Mouse (Mus musculus): ENCODE measurements around the gene Gm39566.
A peak's percentile ranks its signal among the peaks of the same experiment; 100 is the strongest.

The Gm39566 gene

DNA sequence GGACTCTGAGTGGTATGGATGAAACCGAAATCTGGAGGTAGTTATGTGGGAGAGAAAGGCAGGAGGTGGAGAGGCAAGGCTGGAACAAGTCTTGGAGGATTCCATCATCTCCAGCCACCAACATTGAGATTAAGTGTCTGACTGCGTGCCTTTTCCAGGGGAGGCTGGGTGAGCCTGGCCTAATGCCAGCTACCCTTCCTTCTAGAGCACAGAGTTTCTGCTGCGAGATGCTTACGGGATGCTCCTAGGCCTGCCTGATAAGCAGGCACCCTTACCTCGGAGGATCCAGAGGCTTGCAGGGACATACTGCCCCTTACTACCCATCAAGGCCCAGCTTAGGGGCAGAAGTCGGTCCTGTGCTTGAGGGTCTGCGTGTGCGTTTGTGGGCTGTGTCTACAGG lies 18.5 kb upstream of the Gm39566 start:
- DNase-seq = no peak

DNA sequence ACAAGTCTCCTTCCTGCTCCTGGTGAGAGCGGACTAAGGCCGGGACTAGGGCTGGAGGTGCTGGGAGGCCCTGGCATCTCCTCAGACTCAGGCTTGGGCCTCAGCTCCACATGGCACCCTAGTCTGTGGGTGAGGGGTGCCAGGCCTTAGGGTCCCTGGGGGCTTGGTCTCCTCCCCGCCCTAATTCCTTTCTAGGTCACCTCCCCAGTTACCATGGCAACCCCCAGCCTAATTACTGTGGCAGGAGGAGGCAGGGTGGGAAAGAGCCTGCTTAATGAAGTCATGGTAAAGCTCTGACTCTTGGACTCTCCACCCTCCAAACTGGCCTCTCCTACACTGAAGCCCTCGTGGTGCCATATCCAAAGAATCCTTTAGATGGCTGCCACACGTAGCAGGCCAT lies 13.7 kb upstream of the Gm39566 start:
- DNase-seq = no peak

DNA sequence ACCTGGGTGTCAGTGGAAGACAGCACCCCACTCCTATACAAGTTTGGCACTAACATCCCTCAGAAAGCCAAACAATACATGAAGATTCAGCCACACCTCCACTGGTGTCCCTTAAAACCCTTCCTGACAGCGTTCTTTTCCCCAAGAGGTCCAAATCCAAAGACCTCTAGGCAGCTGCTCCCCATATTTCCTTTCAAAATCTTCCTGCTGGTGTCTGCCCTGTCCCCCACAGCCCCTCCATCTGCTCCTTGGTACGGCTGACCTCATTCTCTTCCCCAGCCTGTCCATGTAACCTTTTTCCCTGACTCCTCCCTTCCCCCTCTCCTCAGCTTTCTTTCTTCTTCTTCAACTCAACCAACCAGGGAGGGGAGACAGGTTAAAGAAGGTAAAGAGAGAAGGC lies 8.4 kb upstream of the Gm39566 start:
- no peak for DNase-seq

DNA sequence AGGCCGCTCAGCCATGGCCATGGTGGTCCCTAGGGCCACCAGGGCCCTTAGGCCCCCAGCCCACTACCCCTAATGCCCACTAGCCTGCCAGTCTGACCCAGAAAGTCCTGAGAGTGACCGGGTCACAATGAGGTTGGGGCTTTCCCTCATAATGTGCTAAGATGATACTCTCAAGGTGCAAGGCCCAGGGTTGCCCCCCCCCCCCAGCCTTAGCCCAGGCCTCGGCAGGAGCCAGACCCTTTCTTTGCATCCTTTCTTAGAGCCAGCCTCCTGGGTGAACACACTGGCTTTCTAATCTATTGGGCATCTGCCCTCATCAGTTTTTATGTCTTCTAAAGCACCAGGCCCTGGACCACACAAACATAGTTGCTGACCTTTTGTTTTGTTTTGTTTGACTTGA lies 7.0 kb upstream of the Gm39566 start, which contains the start of gene Spem1:
Gene Spem1 (minus strand): TSS at position 101 of the 400 bp plus-strand sequence.
- DNase-seq = no peak

DNA sequence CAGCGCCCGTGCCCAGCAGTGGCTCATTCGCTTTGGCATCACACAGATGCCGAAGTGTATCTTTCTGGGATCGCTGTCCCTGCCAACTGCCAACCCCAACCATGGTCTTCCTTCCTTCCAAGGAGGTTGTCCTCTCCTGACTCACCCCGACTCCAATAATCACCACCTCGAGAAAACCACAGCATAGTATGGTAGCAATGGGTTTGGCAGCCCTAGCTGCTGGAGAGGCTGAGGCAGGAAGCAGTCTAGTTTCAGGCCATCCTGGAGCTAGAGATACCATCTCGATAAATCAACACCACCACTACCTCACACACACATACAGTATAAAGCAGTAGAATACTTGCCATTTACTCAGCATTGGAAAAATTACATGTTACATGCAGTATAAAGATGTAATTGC lies 3.8 kb upstream of the Gm39566 start:
- DNase-seq = no peak

DNA sequence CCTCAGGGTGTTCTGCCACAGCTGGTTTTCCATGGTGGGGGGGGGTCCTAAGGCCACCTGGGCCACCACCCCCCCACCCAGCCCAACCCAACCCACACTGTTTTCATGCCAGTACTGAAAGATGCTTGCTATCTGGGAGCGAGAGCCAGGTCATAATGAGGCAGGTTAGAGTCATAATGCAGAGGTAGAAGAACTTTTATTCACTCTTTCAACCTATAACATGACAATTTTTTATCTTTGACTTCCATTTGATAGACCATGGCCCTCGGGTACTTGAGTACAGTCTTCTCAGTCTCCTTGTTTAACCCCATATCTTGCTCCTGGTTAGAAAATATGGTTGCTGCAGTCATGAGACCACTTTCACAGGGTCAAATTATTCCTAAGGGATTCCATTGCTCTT lies 3.3 kb upstream of the Gm39566 start, which contains the start of gene Spem2:
Gene Spem2 (minus strand): TSS at position 101 of the 400 bp plus-strand sequence.
- no peak for DNase-seq

DNA sequence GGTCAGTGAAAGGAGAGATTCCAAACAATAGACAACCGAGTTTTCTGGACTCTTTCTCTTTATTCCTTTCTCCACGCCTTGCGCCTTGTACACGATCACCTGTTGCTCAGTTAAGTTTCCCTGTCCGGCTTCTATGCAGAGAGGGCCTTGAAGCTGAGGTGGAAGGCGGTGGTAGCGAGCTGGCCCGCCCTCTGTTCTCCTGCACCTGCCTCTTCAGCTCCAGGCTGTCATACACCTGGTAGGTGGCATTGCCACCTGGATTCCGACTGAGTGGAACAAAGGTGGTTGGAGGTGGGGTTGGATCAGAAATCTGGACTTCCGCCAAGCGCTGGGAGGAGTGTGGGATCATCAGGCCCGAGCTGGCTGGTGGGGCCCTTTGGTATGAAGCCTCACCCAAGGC lies 1.4 kb upstream of the Gm39566 start:
- DNase-seq = no peak

DNA sequence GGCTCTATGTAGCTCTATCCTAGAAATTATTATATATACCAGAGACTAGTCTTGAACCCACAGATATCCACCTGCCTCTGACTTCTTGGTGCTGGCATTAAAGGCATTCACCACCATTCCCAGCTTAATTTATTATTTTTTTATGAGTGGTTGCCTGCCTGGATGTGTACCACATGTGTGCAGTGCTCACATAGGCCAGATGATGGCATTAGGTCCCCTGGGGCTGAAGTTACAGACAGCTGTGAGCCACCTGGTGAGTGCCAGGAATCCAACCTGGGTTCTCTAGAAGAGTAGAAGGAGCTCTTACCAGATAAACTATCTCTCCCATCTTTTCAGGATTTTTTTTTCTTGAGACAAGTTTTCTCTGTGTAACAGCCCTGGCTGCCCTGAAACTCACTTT lies 4.8 kb downstream of the Gm39566 start:
- DNase-seq = no peak

DNA sequence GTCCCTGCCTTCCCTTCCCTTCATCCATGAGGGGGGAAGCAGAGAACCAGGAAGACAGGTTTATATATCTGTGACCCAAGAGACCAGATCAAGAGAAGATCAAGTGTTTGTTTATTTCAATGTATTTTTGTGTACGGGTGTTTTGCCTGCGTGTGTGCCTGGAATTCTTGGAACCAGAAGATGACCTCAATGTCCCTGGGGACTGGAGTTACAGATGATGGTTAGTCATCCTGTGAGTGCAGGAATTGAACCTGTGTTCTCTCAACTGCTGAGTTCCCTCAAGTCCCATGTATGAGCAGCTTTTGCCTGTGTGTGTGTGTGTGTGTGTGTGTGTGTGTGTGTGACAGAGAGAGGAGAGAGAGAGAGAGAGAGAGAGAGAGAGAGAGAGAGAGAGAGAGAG lies 7.5 kb downstream of the Gm39566 start:
- DNase-seq = no peak

DNA sequence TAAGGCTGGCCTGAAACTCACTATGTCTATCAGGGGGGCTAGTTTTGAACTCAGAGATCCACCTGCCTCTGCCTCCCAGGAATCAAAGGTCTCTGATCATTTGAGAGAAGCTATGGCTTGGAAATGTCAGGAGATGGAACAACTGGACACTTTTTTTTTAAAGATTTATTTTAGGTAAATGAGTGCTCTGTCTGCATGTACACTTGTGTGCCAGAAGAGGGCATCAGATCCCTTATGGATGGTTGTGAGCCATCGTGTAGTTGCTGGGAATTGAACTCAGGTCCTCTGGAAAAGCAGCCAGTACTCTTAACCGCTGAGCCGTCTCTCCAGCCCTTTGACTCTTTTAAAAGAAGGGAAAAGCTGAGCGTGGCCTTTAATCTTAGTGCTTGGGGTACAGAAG lies 8.7 kb downstream of the Gm39566 start:
- DNase-seq = no peak

DNA sequence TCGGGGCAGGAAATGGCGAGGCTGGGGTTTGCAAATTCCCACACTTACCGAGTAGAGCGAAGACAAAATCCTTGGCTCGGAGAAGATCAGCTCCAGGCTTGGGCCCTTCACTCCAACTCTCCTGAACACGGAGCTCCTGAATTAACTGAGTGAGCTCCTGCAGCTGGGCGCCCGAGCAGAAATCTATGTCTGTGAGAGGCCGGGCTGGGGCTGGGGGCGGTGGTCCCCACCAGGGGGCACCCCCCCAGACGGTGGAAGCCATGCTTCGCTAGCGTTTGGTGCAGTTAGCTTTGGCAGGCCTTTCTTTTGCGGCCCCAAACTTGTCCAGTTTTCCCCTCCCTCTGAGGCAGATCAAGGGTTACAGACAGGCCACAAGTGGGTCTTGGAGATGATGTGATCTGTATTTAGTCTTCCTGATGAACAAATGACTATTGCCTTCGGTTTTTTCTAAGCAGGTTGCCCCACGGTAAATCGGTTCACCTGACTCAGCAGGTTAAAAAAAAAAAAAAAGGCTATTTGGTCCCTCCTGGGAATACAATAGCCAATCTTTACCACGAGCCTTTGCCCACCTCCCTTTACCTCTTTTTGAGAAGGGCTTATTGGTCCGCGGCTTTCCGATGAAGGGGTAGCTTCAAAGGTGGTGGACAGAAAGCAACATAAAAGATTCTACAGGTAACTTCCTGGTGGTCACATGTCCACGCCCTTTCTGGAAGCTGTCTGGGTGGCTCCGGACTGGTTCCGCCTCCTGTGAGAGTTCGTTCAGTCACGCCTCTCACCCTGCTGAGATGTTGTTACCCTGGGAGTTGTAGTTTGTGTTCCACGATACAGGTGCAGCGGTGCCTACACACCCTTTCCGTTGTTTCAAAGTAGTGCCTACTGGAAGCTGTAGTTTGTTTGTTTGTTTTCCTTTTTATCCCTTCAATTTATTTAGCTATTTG lies 9.9 kb downstream of the Gm39566 start, which contains the start of gene Tmem102:
Gene Tmem102 (minus strand): TSS at position 653 of the 938 bp plus-strand sequence.
- peak; percentile 58 for DNase-seq

DNA sequence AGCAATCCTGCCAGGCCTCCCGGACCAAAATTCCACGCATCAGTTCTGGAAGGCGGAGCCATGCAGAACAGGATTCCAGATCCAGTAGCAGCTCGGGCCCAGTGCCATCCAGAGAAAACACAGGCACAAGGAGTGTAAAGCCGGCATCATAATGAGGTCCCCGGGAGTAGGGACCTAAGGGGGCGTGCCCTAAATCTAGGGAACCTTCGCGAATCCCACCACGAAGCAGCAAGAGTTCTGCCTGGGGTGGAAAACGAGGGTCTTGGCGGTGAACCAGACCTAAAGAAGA lies 10.5 kb downstream of the Gm39566 start:
- no peak for DNase-seq

DNA sequence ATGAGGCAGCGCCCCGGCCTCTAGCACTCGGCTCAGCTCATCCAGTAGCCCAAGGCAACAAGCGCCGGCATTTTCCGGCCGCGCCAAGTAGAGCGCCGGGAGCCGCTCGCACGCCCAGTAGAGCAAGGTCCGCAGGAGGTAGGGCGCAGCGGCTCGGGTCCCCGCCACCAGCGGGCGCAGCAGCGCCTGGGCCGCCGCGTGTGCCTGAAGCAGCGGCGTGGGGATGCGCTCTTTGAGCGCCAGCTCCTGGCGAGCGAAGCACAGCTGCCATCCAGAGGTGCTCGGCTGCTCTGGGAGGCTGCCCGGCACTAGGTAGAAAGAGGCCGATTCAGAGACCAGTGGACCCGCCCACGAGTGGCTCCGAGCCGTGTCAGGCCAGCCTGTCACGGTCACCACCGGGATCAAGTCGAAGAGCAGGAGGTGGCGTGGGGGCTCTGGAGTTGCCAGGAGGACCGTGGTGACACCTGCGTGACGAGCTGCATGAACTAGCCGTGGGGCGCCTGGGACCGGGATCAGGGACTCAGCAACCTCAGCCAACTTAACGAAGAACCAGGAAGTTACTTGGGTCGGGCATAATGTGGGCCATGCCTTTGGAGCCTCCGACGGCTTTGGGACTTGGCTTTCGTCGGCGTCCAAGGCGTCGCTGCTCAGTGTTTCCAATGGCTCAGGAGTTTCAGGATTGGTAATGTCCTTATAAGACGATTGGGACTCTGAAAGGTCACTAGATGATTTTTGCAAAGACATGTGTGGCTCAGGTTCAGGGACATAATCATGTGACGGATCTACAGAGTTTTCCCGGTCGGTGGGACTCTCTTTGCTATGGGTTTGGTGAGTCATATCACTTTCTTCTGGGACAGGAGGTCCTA lies 11.1 kb downstream of the Gm39566 start:
- peak; percentile 88 for DNase-seq

DNA sequence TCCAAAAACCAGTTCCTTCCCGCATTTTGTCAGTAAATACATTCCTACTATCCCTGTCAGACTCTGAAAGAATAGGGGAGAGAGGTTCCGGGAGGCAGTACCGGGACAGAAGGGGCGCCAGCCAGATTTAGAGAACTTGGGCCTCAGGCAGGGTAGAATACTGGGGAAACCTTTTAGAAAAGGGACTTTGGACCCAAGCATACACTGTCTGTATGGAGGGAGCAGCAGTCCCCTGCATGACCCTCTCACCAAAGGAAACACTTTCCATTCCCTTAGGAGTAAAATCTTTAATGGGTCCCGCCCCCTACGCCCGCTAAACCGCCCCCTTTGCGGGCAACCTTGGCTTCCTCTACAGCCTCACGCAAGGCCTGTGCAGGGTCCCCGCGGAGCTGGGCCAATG lies 11.8 kb downstream of the Gm39566 start:
- no peak for DNase-seq

DNA sequence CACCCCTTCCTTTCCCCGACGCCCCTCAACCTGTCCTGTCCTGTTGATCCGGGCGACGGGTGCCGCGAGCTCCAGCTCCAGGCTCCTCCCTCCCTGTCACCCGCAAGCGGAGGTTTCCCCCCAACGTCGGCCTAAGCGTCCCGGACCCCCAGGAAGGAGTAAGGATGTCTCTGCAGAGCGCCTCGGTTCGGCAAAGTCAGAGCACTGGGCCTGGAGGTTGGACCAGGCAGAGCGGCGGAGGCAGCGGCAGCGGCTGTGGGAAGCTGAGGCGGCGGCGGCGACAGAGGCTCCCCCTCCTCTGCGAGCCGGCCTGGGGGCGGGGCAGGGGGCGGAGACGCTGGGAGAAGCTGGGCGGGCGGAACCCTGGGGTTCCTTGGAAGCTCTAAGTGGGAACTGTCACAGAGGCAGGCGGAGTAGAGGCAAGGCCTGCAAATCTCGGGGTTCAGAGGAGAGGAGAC lies 12.4 kb downstream of the Gm39566 start:
- DNase-seq = peak; percentile 88

DNA sequence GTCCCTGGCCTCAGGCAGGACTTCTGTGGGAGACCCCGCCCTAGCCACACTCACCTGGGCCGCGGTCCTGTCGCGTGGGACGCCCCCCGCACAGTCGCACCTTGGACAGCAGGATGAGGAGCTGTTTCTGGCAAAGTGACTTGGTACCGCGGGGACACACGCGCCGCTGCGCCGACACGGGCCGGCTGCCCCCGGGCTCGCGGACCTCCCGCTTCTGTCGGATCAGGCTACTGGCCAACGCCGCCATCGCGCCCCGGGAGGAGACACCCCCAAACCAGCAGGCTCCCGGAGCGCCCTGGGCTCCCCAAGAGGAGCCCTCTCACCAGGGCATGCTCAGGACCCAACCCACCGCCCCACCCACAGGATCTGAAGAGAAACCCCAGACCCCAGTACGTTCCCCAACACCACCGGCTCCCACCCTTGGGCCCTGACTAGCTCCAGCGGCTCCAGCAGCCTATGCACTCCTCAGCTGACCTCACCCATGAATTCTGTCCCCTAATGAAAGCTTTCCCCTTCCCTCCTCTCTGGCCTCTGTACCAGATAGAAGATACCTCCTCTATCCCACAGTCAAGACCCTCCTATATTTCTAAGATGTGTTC lies 13.6 kb downstream of the Gm39566 start, which contains the start of gene Fgf11:
Gene Fgf11 (minus strand): TSS at position 479 of the 599 bp plus-strand sequence.
- peak; percentile 37 for DNase-seq

DNA sequence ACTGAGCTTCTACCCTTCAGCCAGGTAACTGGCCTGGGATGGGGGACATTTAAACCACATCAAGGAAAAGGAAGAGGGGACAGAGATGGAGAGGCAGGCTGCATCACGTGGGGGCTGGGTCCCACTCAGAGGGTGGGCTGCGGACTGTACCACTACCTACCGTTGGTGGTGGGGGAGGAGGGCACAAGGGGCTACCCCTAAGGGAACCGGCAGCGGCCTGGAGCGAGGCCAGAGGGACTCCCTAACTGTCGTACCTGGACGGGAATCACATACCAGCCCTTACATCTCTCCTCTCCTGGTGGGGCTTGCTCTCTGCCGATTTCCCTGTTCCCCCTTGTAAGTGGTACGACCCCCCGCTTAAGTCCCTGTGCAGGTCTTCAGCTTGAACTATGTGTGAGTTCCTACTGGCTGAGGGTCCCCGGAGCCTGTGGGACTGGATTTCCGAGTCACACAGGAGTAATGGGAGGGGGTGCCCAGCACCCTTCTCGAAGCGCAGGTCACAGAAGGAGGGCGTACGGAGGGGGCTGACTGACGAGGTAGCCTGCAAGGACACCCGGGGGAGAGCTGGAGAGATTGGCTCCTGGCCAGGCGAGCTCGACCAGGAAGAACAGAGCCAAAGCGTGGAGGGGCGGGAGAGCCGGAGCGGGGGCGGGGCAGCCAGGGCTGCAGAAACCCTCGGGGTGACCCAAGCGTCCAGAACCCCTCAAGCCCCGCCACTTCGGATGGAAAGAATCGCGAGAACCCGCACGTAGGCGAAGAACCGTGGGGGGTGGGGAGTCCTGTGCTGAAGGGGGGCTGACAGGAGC lies 14.5 kb downstream of the Gm39566 start:
- peak; percentile 37 for DNase-seq

DNA sequence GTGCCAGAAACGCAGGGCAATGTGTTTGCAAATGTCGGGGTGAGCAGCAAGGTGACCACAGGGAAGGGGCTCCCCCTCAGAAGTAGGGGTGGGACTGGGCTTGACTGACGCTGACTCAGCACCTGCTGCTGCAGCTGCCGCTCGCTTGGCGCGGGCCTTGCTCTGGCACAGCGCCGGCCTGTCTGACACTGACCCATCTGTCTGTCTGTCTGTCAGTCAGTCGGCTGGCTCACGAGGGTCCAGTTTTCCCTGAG lies 15.0 kb downstream of the Gm39566 start:
- DNase-seq = peak; percentile 36

DNA sequence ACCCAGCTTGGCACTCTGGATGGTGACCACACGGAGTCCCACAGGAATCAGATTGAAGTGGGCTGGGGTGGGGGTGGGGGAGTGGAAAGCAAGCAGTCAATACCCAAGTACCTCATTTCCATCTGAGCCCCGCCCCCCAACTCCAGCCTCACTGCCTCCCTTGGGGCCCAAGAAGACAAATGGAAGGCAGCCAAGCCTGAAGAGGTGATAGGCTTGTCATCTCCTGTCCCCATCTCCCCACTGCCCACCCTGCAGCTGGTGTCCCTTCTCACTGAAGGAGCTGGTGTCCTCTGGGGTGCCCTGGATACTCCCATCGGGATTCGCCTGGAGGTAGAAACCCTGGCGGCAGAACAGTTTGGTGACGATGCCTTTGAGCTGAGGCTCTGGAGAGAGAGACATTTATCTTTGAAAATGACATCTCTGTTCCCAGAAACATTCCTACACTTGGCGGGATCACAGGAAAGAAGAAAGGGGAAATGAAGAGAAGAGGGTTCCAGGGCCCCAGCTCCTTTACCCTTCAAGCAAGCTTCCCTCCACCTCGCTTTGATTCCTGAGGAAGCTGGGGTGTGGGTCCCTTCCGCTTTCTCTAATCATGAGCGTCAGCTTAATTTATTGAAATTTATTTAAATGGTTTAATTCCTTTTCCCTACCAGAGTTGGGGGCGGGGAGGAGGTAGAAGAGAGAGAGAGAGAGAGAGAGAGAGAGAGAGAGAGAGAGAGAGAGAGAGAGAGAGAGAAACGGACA lies 15.5 kb downstream of the Gm39566 start:
- peak; percentile 29 for DNase-seq

DNA sequence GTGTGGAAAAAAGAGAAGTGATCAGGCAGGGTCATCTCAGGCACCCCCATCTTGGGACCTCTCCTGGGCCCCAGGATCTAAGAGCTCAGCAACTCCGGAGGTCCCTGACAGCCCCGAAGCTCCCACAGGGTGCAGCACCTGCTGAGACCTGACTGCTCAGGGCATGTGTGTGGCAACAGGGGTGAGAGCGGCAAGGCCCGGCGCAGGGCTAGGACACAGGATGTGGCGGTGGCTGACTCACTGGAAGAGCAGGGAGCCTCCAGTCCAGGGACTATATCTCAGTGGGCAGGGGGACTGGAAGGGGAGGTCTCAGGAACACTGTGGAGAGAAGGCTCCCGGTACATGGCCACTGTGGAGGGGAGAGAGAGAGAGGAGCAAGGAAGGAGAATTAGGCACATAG lies 17.2 kb downstream of the Gm39566 start:
- peak; percentile 19 for DNase-seq

DNA sequence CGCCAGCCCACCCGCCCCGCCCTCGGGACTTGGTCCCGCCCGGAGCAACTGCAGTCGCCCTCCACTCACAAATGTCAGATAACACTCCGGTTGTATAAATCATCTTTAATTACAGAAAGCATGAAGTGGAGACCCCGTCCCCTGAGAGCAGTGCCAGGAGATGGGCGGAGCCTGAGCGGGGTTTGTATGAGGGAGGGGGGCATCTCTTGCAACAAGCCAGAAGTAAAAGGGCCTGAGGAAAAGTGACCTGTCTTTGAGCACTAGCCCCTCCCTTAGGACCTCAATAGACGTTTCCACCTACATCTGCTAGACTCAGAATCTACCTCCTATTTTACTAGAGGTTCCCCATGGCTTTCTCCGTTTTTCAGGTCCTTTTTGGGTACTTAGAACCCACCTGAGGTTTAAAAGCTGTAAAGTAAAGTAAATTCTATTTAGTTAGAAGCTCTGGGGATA lies 19.1 kb downstream of the Gm39566 start:
- DNase-seq = peak; percentile 63
